ENCODE assay signal across 8 mouse cellular contexts in the genomic region with DNA sequence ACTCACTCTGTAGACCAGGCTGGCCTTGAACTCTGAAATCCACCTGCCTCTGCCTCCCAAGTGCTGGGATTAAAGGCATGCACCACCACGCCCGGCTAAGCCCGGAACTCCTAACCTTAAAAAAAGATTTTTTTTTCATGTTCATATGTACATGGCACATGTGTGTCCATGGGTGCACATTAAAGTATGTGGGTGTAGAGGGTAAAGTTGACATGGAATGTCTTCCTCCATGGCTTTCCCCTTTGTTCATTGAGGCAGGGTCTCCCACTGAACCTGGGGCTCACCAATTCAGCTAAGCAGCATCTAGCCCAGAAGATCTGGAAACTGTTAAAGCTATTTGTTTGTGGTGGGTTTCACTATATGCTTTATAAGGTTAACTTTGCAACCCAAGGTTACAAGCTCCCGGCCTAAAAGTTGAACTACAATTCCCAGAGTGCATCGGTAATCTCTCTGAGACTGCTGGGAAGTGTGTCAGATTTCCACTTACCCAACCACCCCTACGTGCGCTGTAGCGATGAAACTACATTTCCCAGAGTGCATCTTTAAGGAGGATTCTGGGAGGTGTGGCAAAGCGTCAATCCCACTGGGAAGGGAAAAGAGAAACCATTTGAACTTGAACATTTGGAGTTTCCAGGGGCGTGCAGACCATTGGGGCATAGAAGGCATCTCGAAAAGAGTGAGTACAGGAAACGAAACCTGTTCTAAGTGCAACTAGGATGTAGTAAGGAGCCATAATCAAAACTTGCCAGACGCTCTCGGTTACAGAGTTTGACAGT. TPM values are rescaled to one million over a fixed set of nuclear protein-coding genes. Genes with fewer than 3 reads are reported as not detected.
DNase-seq lines count a peak whose midpoint lies in the region; ATAC-seq and TF ChIP-seq lines count a peak whose summit lies in the region.

Nudt13 (plus strand) TSS at position 581 of the 776 bp plus-strand sequence.

- CTCF ChIA-PET in Patski (lab: Charles Lee), result interaction anchor here (1.2 kb wide), 1 partner anchor 32 kb away, joined by 3 read pairs; no protein-coding TSS in a partner anchor

- H3K9ac ChIP-seq in hindbrain, embryonic 13.5 days, result peak within 1 kb of the TSS; percentile 63

- H3K9me3 ChIP-seq in hindbrain, embryonic 13.5 days, result no peaks in the 10 kb centered on the region

- no peaks in the 10 kb centered on the region for H3K27me3 ChIP-seq in Patski
- no peaks in the 10 kb centered on the region for H3K27me3 ChIP-seq in hindbrain, embryonic 13.5 days

- WGBS in hindbrain, embryonic 13.5 days, result 25% methylated on average over 14 of the region's 14 CpGs

- POLR2A ChIA-PET in Patski (lab: Charles Lee), result interaction anchor here (1.2 kb wide), 1 partner anchor 212 kb away, joined by 3 read pairs; no protein-coding TSS in a partner anchor

- TF ChIP-seq CTCF in Patski (IDR thresholded peaks at IDR 0.05), result no peak

- peak within 1 kb of the TSS; percentile 59 for H3K4me2 ChIP-seq in hindbrain, embryonic 13.5 days

- peak; percentile 86 for ATAC-seq in Patski
- ATAC-seq in hindbrain, embryonic 13.5 days (ENCODE audit: low FRiP score), result peak; percentile 95

- H3K36me3 ChIP-seq in hindbrain, embryonic 13.5 days, result no peaks in the 10 kb centered on the region

- in situ Hi-C loops in Patski (cut with MboI; ENCODE audit: low pct_unique_long_range_greater_than_20kb), result no loop called here

- H3K4me3 ChIP-seq in hindbrain, embryonic 13.5 days, result peak within 1 kb of the TSS; percentile 50

- H3K4me1 ChIP-seq in hindbrain, embryonic 13.5 days (replicated peaks), result peaks cover 9% of the 10 kb centered on the region

- DNase-seq in Patski (ENCODE audit: low read depth, low spot score), result peak; percentile 74
- peak; percentile 84 to 88 for DNase-seq in cerebellum, postnatal 14 days
- peak; percentile 73 to 76 for DNase-seq in frontal cortex, postnatal 14 days (ENCODE audit: low spot score in 2 of 2)
- peak; percentile 51 to 58 for DNase-seq in layer of hippocampus, postnatal 25 days (ENCODE audit: extremely low spot score in 1 of 2, low spot score in 1 of 2)
- DNase-seq in lung, postnatal 25 days (ENCODE audit: low spot score), result peak; percentile 96
- DNase-seq in retina, embryonic 14.5 days (ENCODE audit: low spot score), result peak; percentile 95
- peak; percentile 67 for DNase-seq in thymus, postnatal 4 days

- no peak within 1 kb of the TSS for H3K27ac ChIP-seq in hindbrain, embryonic 13.5 days

RNA-seq across cellular contexts. Expression of gene Nudt13, which starts in this region (rescaled TPM):
- 39.7 TPM for polyA plus RNA-seq in Patski (2021)
- polyA plus RNA-seq in hindbrain, embryonic 13.5 days (2015; fragmentation: Nextera tagmentation; extraction: Ambion mirVana), result 11.3 and 17.1 TPM in 2 replicates
- total RNA-seq in layer of hippocampus, postnatal 25 days (2021), result 10 to 100 TPM; 21.9 to 25.1 TPM
